Mouse (Mus musculus) frontal cortex, postnatal 10 days (tissue): ENCODE results near the gene Tmem44.
A peak's percentile ranks its signal among the peaks of the same experiment; 100 is the strongest.
"Not testable (repeated sequence)": the region's sequence is repeated elsewhere in the genome, so short reads cannot be mapped to it uniquely, and the experiment has no call there.

ENCODE experiments used
- DNase-seq, 2 experiments: peaks; one replicate each; pipeline ENCODE4 v3.0.0; 2022; ENCODE audit warnings: low spot score in 2 of 2, mixed read lengths in 1 of 2

Gene Tmem44

GRCm38 (mm10) chr16:30497307-30497706, 53.3 kb downstream of the Tmem44 start:
- DNase-seq, result no peak

- no peak for DNase-seq
Observed at GRCm38 (mm10) chr16:30494883-30495282, 55.8 kb downstream of the Tmem44 start.

GRCm38 (mm10) chr16:30491742-30492141, 58.9 kb downstream of the Tmem44 start:
- DNase-seq, result no peak

- DNase-seq, result no peak
Observed at GRCm38 (mm10) chr16:30490791-30491190, 59.9 kb downstream of the Tmem44 start.

GRCm38 (mm10) chr16:30490316-30490715, 60.3 kb downstream of the Tmem44 start:
- DNase-seq, result no peak

- DNase-seq, result no peak
Observed at GRCm38 (mm10) chr16:30489662-30490061, 61.0 kb downstream of the Tmem44 start.

GRCm38 (mm10) chr16:30486498-30486897, 64.1 kb downstream of the Tmem44 start:
- no peak for DNase-seq

GRCm38 (mm10) chr16:30477791-30478190, 72.9 kb downstream of the Tmem44 start:
- no peak for DNase-seq

- no peak for DNase-seq
Observed at GRCm38 (mm10) chr16:30477006-30477405, 73.6 kb downstream of the Tmem44 start.

- peak; percentile 12 to 26 for DNase-seq
Observed at GRCm38 (mm10) chr16:30475633-30476461, 74.8 kb downstream of the Tmem44 start.

GRCm38 (mm10) chr16:30472447-30472846, 78.2 kb downstream of the Tmem44 start:
- DNase-seq, result no peak

GRCm38 (mm10) chr16:30471912-30472311, 78.7 kb downstream of the Tmem44 start:
- DNase-seq, result no peak

GRCm38 (mm10) chr16:30468944-30469343, 81.7 kb downstream of the Tmem44 start:
- no peak for DNase-seq

- no peak for DNase-seq
Observed at GRCm38 (mm10) chr16:30465680-30466298, 84.9 kb downstream of the Tmem44 start.

GRCm38 (mm10) chr16:30464742-30465141, 85.9 kb downstream of the Tmem44 start:
- DNase-seq, result not testable (repeated sequence)
